Mouse (Mus musculus) E14TG2a.4 (cell line): ENCODE data around the gene Gng12.

ENCODE experiments used
- H3K27me3 ChIP-seq: 2 replicates; pipeline ENCODE4 v1.6.1; 2014; ENCODE audit warnings: low read length, control low read depth; ENCODE audit not compliant: insufficient read depth
- H3K36me3 ChIP-seq: 2 replicates; pipeline ENCODE4 v1.6.1; 2014; ENCODE audit warnings: low read length, control low read depth; ENCODE audit not compliant: insufficient read depth
- H3K4me1 ChIP-seq: replicated peaks from 2 replicates; pipeline ENCODE4 v1.6.1; 2014; ENCODE audit warnings: low read depth, low read length, control low read depth
- H3K4me3 ChIP-seq: replicated peaks from 2 replicates; pipeline ENCODE4 v1.5.1; 2014; ENCODE audit warnings: mild to moderate bottlenecking, low read length
- H3K9me3 ChIP-seq: 2 replicates; pipeline ENCODE4 v1.6.1; 2014; ENCODE audit warnings: low read length, control low read depth
- CTCF ChIP-seq: conservative IDR thresholded peaks from 2 replicates; pipeline ENCODE4 v1.5.1; 2014; ENCODE audit warnings: low read length
- NANOG ChIP-seq: IDR thresholded peaks from 2 replicates; pipeline ENCODE4 v1.6.1; 2014; ENCODE audit warnings: borderline replicate concordance, low read length, mixed read lengths
- POU5F1 ChIP-seq: IDR thresholded peaks from 2 replicates; pipeline ENCODE4 v1.6.1; 2014; ENCODE audit warnings: low read length, borderline replicate concordance

Gng12 gene

GRCm38 (mm10) chr6:66893950-66894349, 2.2 kb upstream of the Gng12 start:
- Histone ChIP-seq H3K9me3 (no peaks in the 10 kb centered on the region), H3K27me3 (peaks cover 43% of the 10 kb centered on the region), H3K4me1 (peaks cover 16% of the 10 kb centered on the region), H3K36me3 (no peaks in the 10 kb centered on the region), H3K4me3 (no peak overlapping the region)
- TF ChIP-seq NANOG (no peak), CTCF (no peak), POU5F1 (no peak)

- no peak for TF ChIP-seq CTCF
- TF ChIP-seq POU5F1: no peak
- TF ChIP-seq NANOG: no peak
- Histone ChIP-seq H3K36me3 (no peaks in the 10 kb centered on the region), H3K9me3 (no peaks in the 10 kb centered on the region), H3K4me1 (peaks cover 16% of the 10 kb centered on the region), H3K4me3 (no peak overlapping the region), H3K27me3 (peaks cover 43% of the 10 kb centered on the region)
Measured at GRCm38 (mm10) chr6:66894999-66895398, 1.2 kb upstream of the Gng12 start.

GRCm38 (mm10) chr6:66896921-66897645, 886 bp downstream of the Gng12 start:
- Histone ChIP-seq H3K36me3 (no peaks in the 10 kb centered on the region), H3K27me3 (peaks cover 43% of the 10 kb centered on the region), H3K4me1 (peaks cover 16% of the 10 kb centered on the region), H3K9me3 (no peaks in the 10 kb centered on the region), H3K4me3 (peak overlapping the region; percentile 90)
- TF ChIP-seq NANOG: no peak
- no peak for TF ChIP-seq CTCF
- no peak for TF ChIP-seq POU5F1

DNA sequence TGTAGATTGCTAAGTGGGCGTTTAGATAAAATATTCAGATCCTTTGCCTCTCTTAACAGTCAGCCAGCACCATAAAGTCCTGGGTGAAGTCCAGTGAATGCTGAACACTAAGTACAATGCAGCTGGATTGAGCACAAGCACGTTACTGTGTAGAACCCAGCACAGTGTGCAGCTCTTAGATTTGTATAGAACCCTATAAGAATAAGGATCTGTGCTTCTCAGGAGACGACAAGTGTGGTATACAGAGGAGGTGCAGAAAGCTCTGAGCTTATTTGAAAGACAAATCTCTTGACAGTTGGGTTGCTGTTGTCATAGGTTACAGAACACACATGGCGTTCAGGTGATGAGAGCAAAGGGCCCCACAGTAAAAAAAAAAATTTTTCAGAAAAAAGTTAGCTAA, 1.8 kb downstream of the Gng12 start:
- Histone ChIP-seq H3K27me3 (peaks cover 37% of the 10 kb centered on the region), H3K4me3 (no peak overlapping the region), H3K9me3 (no peaks in the 10 kb centered on the region), H3K36me3 (no peaks in the 10 kb centered on the region), H3K4me1 (peaks cover 17% of the 10 kb centered on the region)
- TF ChIP-seq POU5F1: no peak
- TF ChIP-seq CTCF: no peak
- no peak for TF ChIP-seq NANOG

GRCm38 (mm10) chr6:66901926-66902325, 5.7 kb downstream of the Gng12 start:
- no peak overlapping the region for H3K4me3 ChIP-seq
- H3K4me1 ChIP-seq: peaks cover 26% of the 10 kb centered on the region
- TF ChIP-seq CTCF: no peak
- TF ChIP-seq POU5F1: no peak
- TF ChIP-seq NANOG: no peak
- peaks cover 16% of the 10 kb centered on the region for H3K27me3 ChIP-seq
- no peaks in the 10 kb centered on the region for H3K36me3 ChIP-seq
- no peaks in the 10 kb centered on the region for H3K9me3 ChIP-seq

GRCm38 (mm10) chr6:66903206-66903605, 7.0 kb downstream of the Gng12 start:
- H3K4me3 ChIP-seq: no peak overlapping the region
- peaks cover 4% of the 10 kb centered on the region; the same call in 1 of the 2 replicates for H3K27me3 ChIP-seq
- peaks cover 15% of the 10 kb centered on the region for H3K4me1 ChIP-seq
- H3K36me3 ChIP-seq: no peaks in the 10 kb centered on the region
- TF ChIP-seq CTCF: no peak
- TF ChIP-seq NANOG: no peak
- TF ChIP-seq POU5F1: no peak
- H3K9me3 ChIP-seq: no peaks in the 10 kb centered on the region

- H3K9me3 ChIP-seq: no peaks in the 10 kb centered on the region
- H3K4me3 ChIP-seq: no peak overlapping the region
- TF ChIP-seq NANOG (no peak), POU5F1 (no peak), CTCF (no peak)
- peaks cover 17% of the 10 kb centered on the region for H3K4me1 ChIP-seq
- 0 out of 2 replicates have a peak, but pooled peaks cover 2% of the 10 kb centered on the region for H3K27me3 ChIP-seq
- H3K36me3 ChIP-seq: no peaks in the 10 kb centered on the region
Measured at GRCm38 (mm10) chr6:66903720-66904119, 7.5 kb downstream of the Gng12 start.

- no peaks in the 10 kb centered on the region for H3K9me3 ChIP-seq
- 0 out of 2 replicates have a peak, but pooled peaks cover 2% of the 10 kb centered on the region for H3K27me3 ChIP-seq
- TF ChIP-seq CTCF (no peak), POU5F1 (no peak), NANOG (no peak)
- H3K4me3 ChIP-seq: no peak overlapping the region
- H3K4me1 ChIP-seq: peaks cover 32% of the 10 kb centered on the region
- H3K36me3 ChIP-seq: no peaks in the 10 kb centered on the region
Measured at GRCm38 (mm10) chr6:66906244-66906643, 10.0 kb downstream of the Gng12 start.

DNA sequence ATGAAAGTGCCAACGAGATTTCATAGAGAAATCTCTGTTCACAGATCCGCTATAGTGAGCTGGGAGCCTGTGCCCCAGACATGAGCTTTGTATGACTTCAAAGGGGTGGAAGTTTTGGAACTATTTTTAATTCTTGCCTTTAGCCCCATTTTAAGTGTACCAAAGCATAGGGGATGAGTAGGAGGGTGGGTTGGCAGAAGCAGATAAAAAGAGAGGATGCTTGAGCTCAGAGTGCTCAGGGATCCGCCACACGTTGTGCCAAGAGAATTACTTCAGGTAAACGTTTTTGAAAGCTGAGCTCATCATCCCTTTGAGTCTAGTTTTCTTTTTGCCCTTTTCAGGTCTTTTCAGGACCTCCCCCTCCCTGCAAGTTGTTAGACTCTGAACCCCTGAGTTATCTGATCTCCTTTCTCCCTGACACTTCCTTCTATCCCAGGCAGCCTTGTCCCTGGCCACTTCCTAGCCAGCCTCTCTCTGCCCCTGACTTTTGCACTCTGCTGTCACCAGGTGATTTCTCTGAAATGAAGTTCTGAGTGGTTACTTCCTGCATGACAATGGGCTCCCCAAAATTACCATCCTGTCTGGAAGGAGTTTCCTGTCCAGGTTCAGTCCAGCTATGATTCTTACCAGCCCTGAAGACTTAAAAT, 12.3 kb downstream of the Gng12 start:
- no peak for TF ChIP-seq POU5F1
- no peak overlapping the region for H3K4me3 ChIP-seq
- peaks cover 30% of the 10 kb centered on the region for H3K4me1 ChIP-seq
- no peaks in the 10 kb centered on the region for H3K9me3 ChIP-seq
- H3K36me3 ChIP-seq: no peaks in the 10 kb centered on the region
- H3K27me3 ChIP-seq: no peaks in the 10 kb centered on the region
